In genomic region chr9:45829107-45829506, GRCm38 (mm10) we compare ENCODE assay signal across 8 mouse cellular contexts. TPM values are rescaled to one million over a fixed set of nuclear protein-coding genes. Genes with fewer than 3 reads are reported as not detected.
DNase-seq lines count a peak whose midpoint lies in the region; ATAC-seq and TF ChIP-seq lines count a peak whose summit lies in the region.

No protein-coding gene starts in this region.

- H3K36me3 ChIP-seq in E14TG2a.4 (ENCODE audit: insufficient read depth, low read length), result no peaks in the 10 kb centered on the region
- H3K36me3 ChIP-seq in embryonic facial prominence, embryonic 15.5 days, result no peaks in the 10 kb centered on the region
- H3K36me3 ChIP-seq in heart, embryonic 14.5 days (ENCODE audit: control insufficient read depth, insufficient read depth, low read length), result no peaks in the 10 kb centered on the region
- H3K36me3 ChIP-seq in liver, postnatal 0 days (replicated peaks; ENCODE audit: insufficient read depth, low read length), result no peaks in the 10 kb centered on the region
- H3K36me3 ChIP-seq in neural tube, embryonic 12.5 days, result no peaks in the 10 kb centered on the region
- no peaks in the 10 kb centered on the region for H3K36me3 ChIP-seq in testis, adult 2 months (ENCODE audit: control insufficient read depth, insufficient read depth, low read length)

- no peak overlapping the region for H3K9ac ChIP-seq in embryonic facial prominence, embryonic 15.5 days
- H3K9ac ChIP-seq in heart, embryonic 14.5 days (ENCODE audit: low read length), result no peak overlapping the region
- no peak overlapping the region for H3K9ac ChIP-seq in liver, postnatal 0 days (replicated peaks)
- H3K9ac ChIP-seq in neural tube, embryonic 12.5 days, result no peak overlapping the region

- peaks cover 26% of the 10 kb centered on the region for H3K4me1 ChIP-seq in E14TG2a.4 (replicated peaks; ENCODE audit: low read depth, low read length)
- peaks cover 13% of the 10 kb centered on the region for H3K4me1 ChIP-seq in embryonic facial prominence, embryonic 15.5 days
- H3K4me1 ChIP-seq in heart, embryonic 14.5 days (ENCODE audit: control insufficient read depth in 2 of 2, insufficient read depth in 2 of 2, low read length in 2 of 2), result peaks cover 3 to 6% of the 10 kb centered on the region in 2 experiments; a peak in 3 of 4 replicates
- peaks cover 3% of the 10 kb centered on the region for H3K4me1 ChIP-seq in liver, postnatal 0 days (ENCODE audit: insufficient read depth)
- H3K4me1 ChIP-seq in neural tube, embryonic 12.5 days, result peaks cover 9% of the 10 kb centered on the region
- peaks cover 11% of the 10 kb centered on the region for H3K4me1 ChIP-seq in testis, adult 2 months (ENCODE audit: control insufficient read depth, insufficient read depth, low read length)

- 27% methylated on average over 10 of the region's 10 CpGs for WGBS in embryonic facial prominence, embryonic 15.5 days
- WGBS in heart, embryonic 14.5 days, result 31% methylated on average over 10 of the region's 10 CpGs
- 35% methylated on average over 10 of the region's 10 CpGs for WGBS in liver, postnatal 0 days (ENCODE audit: insufficient replicate concordance)
- WGBS in neural tube, embryonic 12.5 days, result 30% methylated on average over 10 of the region's 10 CpGs

- no peak for TF ChIP-seq POLR2A in brain, embryonic 14.5 days (IDR thresholded peaks at IDR 0.05; ENCODE audit: borderline replicate concordance, extremely low read depth, insufficient read depth, insufficient read length, poor library complexity, severe bottlenecking)
- TF ChIP-seq POLR2A in testis, adult 2 months (IDR thresholded peaks at IDR 0.05; ENCODE audit: control insufficient read depth, low read depth, low read length), result no peak

- peak; percentile 65 for TF ChIP-seq CTCF in E14TG2a.4 (conservative IDR thresholded peaks at IDR 0.05; ENCODE audit: low read length)
- TF ChIP-seq CTCF in brain, embryonic 14.5 days (IDR thresholded peaks at IDR 0.05; ENCODE audit: borderline replicate concordance, extremely low read depth, insufficient read depth, insufficient read length), result peak; percentile 78
- peak; percentile 95 for TF ChIP-seq CTCF in liver, postnatal 0 days (IDR thresholded peaks at IDR 0.05; ENCODE audit: low read depth)
- TF ChIP-seq CTCF in testis, adult 2 months (IDR thresholded peaks at IDR 0.05; ENCODE audit: control insufficient read depth, insufficient read depth, insufficient replicate concordance, low read depth, low read length), result peak; percentile 51; the same call in 1 of the 2 replicates

- peak; percentile 97 for DNase-seq in brain, embryonic 14.5 days (ENCODE audit: low read depth)
- peak; percentile 86 for DNase-seq in kidney, postnatal 10 days
- DNase-seq in liver, postnatal 0 days, result peak; percentile 76

- H3K4me3 ChIP-seq in E14TG2a.4 (replicated peaks; ENCODE audit: low read length), result peak overlapping the region; percentile 90
- H3K4me3 ChIP-seq in embryonic facial prominence, embryonic 15.5 days (replicated peaks), result peak overlapping the region; percentile 88
- H3K4me3 ChIP-seq in heart, embryonic 14.5 days (ENCODE audit: control insufficient read depth in 1 of 2, insufficient read depth in 1 of 2, low read depth in 1 of 2, low read length in 2 of 2), result peak overlapping the region in 1 of 2 experiments; percentile 81; a peak in 2 of 4 replicates
- H3K4me3 ChIP-seq in liver, postnatal 0 days (ENCODE audit: low read depth, low read length), result peak overlapping the region; percentile 82
- H3K4me3 ChIP-seq in neural tube, embryonic 12.5 days, result no peak overlapping the region
- H3K4me3 ChIP-seq in testis, adult 2 months (ENCODE audit: control insufficient read depth, low read depth, low read length), result peak overlapping the region; percentile 60

- no peaks in the 10 kb centered on the region for H3K27me3 ChIP-seq in E14TG2a.4 (ENCODE audit: insufficient read depth, low read length)
- H3K27me3 ChIP-seq in embryonic facial prominence, embryonic 15.5 days, result no peaks in the 10 kb centered on the region
- no peaks in the 10 kb centered on the region for H3K27me3 ChIP-seq in heart, embryonic 14.5 days (ENCODE audit: control insufficient read depth, insufficient read depth, low read length)
- H3K27me3 ChIP-seq in liver, postnatal 0 days (ENCODE audit: insufficient read depth, low read length), result no peaks in the 10 kb centered on the region
- H3K27me3 ChIP-seq in neural tube, embryonic 12.5 days (replicated peaks), result no peaks in the 10 kb centered on the region
- H3K27me3 ChIP-seq in testis, adult 2 months (ENCODE audit: control insufficient read depth, insufficient read depth, low read length), result no peaks in the 10 kb centered on the region

- 0 out of 2 replicates have a peak overlapping the region, but pooled peaks have one; percentile 22 for H3K27ac ChIP-seq in embryonic facial prominence, embryonic 15.5 days (replicated peaks)
- H3K27ac ChIP-seq in heart, embryonic 14.5 days (replicated peaks in 1 of 2; ENCODE audit: control insufficient read depth in 1 of 2, insufficient read depth in 1 of 2, low read depth in 2 of 2, low read length in 2 of 2), result no peak overlapping the region
- H3K27ac ChIP-seq in liver, postnatal 0 days (ENCODE audit: low read depth), result no peak overlapping the region
- H3K27ac ChIP-seq in neural tube, embryonic 12.5 days, result no peak overlapping the region
- peak overlapping the region; percentile 80 for H3K27ac ChIP-seq in testis, adult 2 months (ENCODE audit: control insufficient read depth, insufficient read depth, low read depth, low read length)

- no peak for TF ChIP-seq EP300 in liver, postnatal 0 days (IDR thresholded peaks at IDR 0.05; ENCODE audit: low read depth)

- 0 out of 2 replicates have a peak, but pooled peaks have one; percentile 15 for ATAC-seq in embryonic facial prominence, embryonic 15.5 days (ENCODE audit: insufficient number of reproducible peaks, low FRiP score, low TSS enrichment, low read depth)
- no peak; the same call in 1 of the 2 replicates for ATAC-seq in heart, embryonic 14.5 days (ENCODE audit: insufficient number of reproducible peaks, insufficient read depth, low FRiP score, low read depth)
- ATAC-seq in liver, postnatal 0 days, result peak; percentile 33; the same call in 1 of the 2 replicates
- ATAC-seq in neural tube, embryonic 12.5 days (ENCODE audit: low FRiP score, low read depth), result peak; percentile 78

- H3K4me2 ChIP-seq in embryonic facial prominence, embryonic 15.5 days (replicated peaks), result peak overlapping the region; percentile 83
- H3K4me2 ChIP-seq in heart, embryonic 14.5 days (ENCODE audit: low read length), result peak overlapping the region; percentile 81
- peak overlapping the region; percentile 89 for H3K4me2 ChIP-seq in liver, postnatal 0 days (ENCODE audit: low read depth, low read length)
- peak overlapping the region; percentile 92 for H3K4me2 ChIP-seq in neural tube, embryonic 12.5 days (replicated peaks)

- no peaks in the 10 kb centered on the region for H3K9me3 ChIP-seq in E14TG2a.4 (ENCODE audit: low read length)
- H3K9me3 ChIP-seq in embryonic facial prominence, embryonic 15.5 days (replicated peaks), result 0 out of 2 replicates have a peak, but pooled peaks cover 4% of the 10 kb centered on the region
- peaks cover 5% of the 10 kb centered on the region for H3K9me3 ChIP-seq in heart, embryonic 14.5 days (ENCODE audit: control insufficient read depth, low read length)
- H3K9me3 ChIP-seq in liver, postnatal 0 days (ENCODE audit: low read length), result peaks cover 6% of the 10 kb centered on the region
- no peaks in the 10 kb centered on the region for H3K9me3 ChIP-seq in neural tube, embryonic 12.5 days

RNA-seq across cellular contexts. Expression of gene Cep164, which starts 0.6 kb away (rescaled TPM):
- polyA plus RNA-seq in brain, embryonic 14.5 days (2012; rRNA removed), result 26.5 and 29.6 TPM in 2 replicates
- 30.6 and 31.6 TPM in 2 replicates for polyA plus RNA-seq in embryonic facial prominence, embryonic 15.5 days (2015; fragmentation: Nextera tagmentation; extraction: Ambion mirVana)
- 12.7 and 14.3 TPM in 2 replicates for polyA plus RNA-seq in heart, embryonic 14.5 days (2014; fragmentation: Nextera tagmentation; extraction: Ambion mirVana)
- 6.1 and 6.6 TPM in 2 replicates for polyA plus RNA-seq in liver, postnatal 0 days (2015; fragmentation: Nextera tagmentation; extraction: Ambion mirVana)
- polyA plus RNA-seq in neural tube, embryonic 12.5 days (2016; fragmentation: Nextera tagmentation; extraction: Ambion mirVana), result 16.3 and 18.0 TPM in 2 replicates
- polyA plus RNA-seq in testis, adult 2 months (2012; rRNA removed), result 64.5 and 69.5 TPM in 2 replicates

RNA-seq across cellular contexts. Expression of gene Bace1, which starts 9.3 kb away (rescaled TPM):
- 39.2 and 52.9 TPM in 2 replicates for polyA plus RNA-seq in brain, embryonic 14.5 days (2012; rRNA removed)
- 42.7 and 43.0 TPM in 2 replicates for polyA plus RNA-seq in embryonic facial prominence, embryonic 15.5 days (2015; fragmentation: Nextera tagmentation; extraction: Ambion mirVana)
- 21.8 and 22.9 TPM in 2 replicates for polyA plus RNA-seq in heart, embryonic 14.5 days (2014; fragmentation: Nextera tagmentation; extraction: Ambion mirVana)
- polyA plus RNA-seq in liver, postnatal 0 days (2015; fragmentation: Nextera tagmentation; extraction: Ambion mirVana), result 8.3 and 10.7 TPM in 2 replicates
- polyA plus RNA-seq in neural tube, embryonic 12.5 days (2016; fragmentation: Nextera tagmentation; extraction: Ambion mirVana), result 40.6 and 41.6 TPM in 2 replicates
- polyA plus RNA-seq in testis, adult 2 months (2012; rRNA removed), result 0.75 and 1.8 TPM in 2 replicates

Comparison
In these comparisons a context has a peak if more than half of its experiments do, and no peak if none do; other contexts are left out.
1. H3K27ac ChIP-seq: peak in embryonic facial prominence, embryonic 15.5 days (single experiment) and testis, adult 2 months (single experiment); none in heart, embryonic 14.5 days (0 of 2), liver, postnatal 0 days (single experiment) and neural tube, embryonic 12.5 days (single experiment).
2. Peak in every context shown above with its lines, with median percentiles within 50 percentile points of each other: CTCF ChIP-seq, DNase-seq and H3K4me2 ChIP-seq.